Mouse (Mus musculus) hindbrain, postnatal 0 days (tissue): ENCODE measurements around the gene Sp7. TPM values are rescaled to one million over a fixed set of nuclear protein-coding genes. Genes with fewer than 3 reads are reported as not detected.

ENCODE experiments used
- ATAC-seq: fragments of 200-750 bp; cut with Nextera tagmentation; 2 replicates; pipeline ENCODE4 v1.8.0; 2017; ENCODE audit warnings: mild to moderate bottlenecking, moderate TSS enrichment, moderate library complexity
- DNase-seq: peaks from one replicate; pipeline ENCODE4 v3.0.0-alpha.2; 2015; ENCODE audit warnings: low spot score
- H3K27ac ChIP-seq: fragments of 300-500 bp; sonication (generic); 2 replicates; pipeline ENCODE4 v1.5.1; 2014; ENCODE audit warnings: mild to moderate bottlenecking
- H3K27me3 ChIP-seq: fragments of 300-500 bp; sonication (generic); 2 replicates; pipeline ENCODE4 v1.6.1; 2014; ENCODE audit warnings: low read length, mixed read lengths; ENCODE audit not compliant: insufficient read depth
- H3K36me3 ChIP-seq: fragments of 300-500 bp; sonication (generic); 2 replicates; pipeline ENCODE4 v1.6.1; 2014; ENCODE audit warnings: low read length, mixed read lengths; ENCODE audit not compliant: insufficient read depth
- H3K4me1 ChIP-seq: fragments of 300-500 bp; sonication (generic); 2 replicates; pipeline ENCODE4 v1.6.1; 2014; ENCODE audit warnings: antibody characterized with exemption, low read length, mixed read lengths; ENCODE audit not compliant: insufficient read depth
- H3K4me2 ChIP-seq: fragments of 300-500 bp; sonication (generic); 2 replicates; pipeline ENCODE4 v1.6.1; 2014; ENCODE audit warnings: low read depth, mild to moderate bottlenecking, low read length, moderate library complexity, mixed read lengths
- H3K4me3 ChIP-seq: fragments of 300-500 bp; sonication (generic); 2 replicates; pipeline ENCODE4 v1.5.1; 2014; ENCODE audit warnings: low read length
- H3K9ac ChIP-seq: fragments of 300-500 bp; sonication (generic); replicated peaks from 2 replicates; pipeline ENCODE4 v1.6.1; 2014; ENCODE audit warnings: mild to moderate bottlenecking, low read length, moderate library complexity, mixed read lengths
- H3K9me3 ChIP-seq: fragments of 300-500 bp; sonication (generic); 2 replicates; pipeline ENCODE4 v1.6.1; 2016; ENCODE audit warnings: low read length, mixed read lengths
- CTCF ChIP-seq: IDR thresholded peaks from 2 replicates; pipeline ENCODE4 v1.5.1; 2016; ENCODE audit warnings: antibody characterized with exemption, control low read depth, low read depth
- WGBS: fragments of 180-500 bp; shearing (Covaris S2); extraction: QIAGEN DNeasy Blood & Tissue Kit; methylation state at CpG from one replicate; pipeline ENCODE4 v1.1.7; 2014; 5-methylcytosine and 5-hydroxymethylcytosine counted together
- polyA plus RNA-seq: library from polyadenylated mRNA; unstranded; fragments of >200 nt; fragmentation: Nextera tagmentation; extraction: Ambion mirVana; gene quantifications from 2 replicates; pipeline ENCODE4 v1.2.1, GENCODE M21; 2015
- total RNA-seq: library from RNA; depleted of rRNA; stranded (reverse); fragments of >200 nt; gene quantifications from 2 replicates; pipeline ENCODE4 v1.2.3, GENCODE M21; 2014

The Sp7 gene
- total and polyA plus RNA-seq, 2 experiments from 2014 or later, result 0.31 to 0.38 TPM

DNA sequence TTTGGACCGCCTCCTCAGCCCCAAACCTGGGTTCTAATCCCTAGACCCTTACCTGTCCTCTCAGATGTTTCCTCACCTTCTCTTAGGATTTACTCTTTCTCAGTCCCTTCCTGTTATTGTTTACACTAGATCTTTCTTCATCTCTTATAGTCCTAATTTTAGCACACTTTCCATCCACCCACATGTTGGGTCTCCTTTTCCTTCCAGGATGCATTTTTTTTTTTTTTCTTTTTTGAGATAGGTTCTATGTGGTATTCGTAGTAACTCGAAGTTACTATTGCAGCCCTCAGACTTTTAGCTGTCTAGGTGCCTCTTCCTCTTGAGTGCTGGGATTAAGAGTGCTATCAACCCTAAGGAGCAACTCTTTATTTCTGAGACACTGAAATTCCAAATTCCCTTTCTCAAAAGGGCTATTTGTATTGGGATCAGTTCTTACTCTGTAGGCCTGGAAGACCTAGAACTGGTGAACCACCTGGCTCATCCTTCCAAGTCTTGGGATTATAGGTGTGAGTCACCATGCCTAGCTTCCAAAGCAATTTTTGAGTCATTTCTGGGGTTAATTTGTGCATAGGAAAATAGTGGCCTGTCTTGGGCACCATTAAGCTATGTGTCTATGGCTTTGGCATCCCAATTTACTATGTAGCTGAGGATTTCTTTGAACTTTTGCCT is 40.1 kb upstream of the Sp7 start:
- H3K9me3 ChIP-seq, result no peaks in the 10 kb centered on the region
- no peaks in the 10 kb centered on the region for H3K27me3 ChIP-seq
- peak overlapping the region; percentile 54 for H3K4me2 ChIP-seq
- H3K36me3 ChIP-seq, result peaks cover 23% of the 10 kb centered on the region
- WGBS, result 16% methylated on average over 3 of the region's 3 CpGs
- no peak for DNase-seq
- H3K4me3 ChIP-seq, result peak overlapping the region; percentile 83
- H3K27ac ChIP-seq, result peak overlapping the region; percentile 96
- ATAC-seq, result no peak
- H3K4me1 ChIP-seq, result peaks cover 8% of the 10 kb centered on the region; the same call in 1 of the 2 replicates
- TF ChIP-seq CTCF, result no peak
- H3K9ac ChIP-seq, result peak overlapping the region; percentile 91

DNA sequence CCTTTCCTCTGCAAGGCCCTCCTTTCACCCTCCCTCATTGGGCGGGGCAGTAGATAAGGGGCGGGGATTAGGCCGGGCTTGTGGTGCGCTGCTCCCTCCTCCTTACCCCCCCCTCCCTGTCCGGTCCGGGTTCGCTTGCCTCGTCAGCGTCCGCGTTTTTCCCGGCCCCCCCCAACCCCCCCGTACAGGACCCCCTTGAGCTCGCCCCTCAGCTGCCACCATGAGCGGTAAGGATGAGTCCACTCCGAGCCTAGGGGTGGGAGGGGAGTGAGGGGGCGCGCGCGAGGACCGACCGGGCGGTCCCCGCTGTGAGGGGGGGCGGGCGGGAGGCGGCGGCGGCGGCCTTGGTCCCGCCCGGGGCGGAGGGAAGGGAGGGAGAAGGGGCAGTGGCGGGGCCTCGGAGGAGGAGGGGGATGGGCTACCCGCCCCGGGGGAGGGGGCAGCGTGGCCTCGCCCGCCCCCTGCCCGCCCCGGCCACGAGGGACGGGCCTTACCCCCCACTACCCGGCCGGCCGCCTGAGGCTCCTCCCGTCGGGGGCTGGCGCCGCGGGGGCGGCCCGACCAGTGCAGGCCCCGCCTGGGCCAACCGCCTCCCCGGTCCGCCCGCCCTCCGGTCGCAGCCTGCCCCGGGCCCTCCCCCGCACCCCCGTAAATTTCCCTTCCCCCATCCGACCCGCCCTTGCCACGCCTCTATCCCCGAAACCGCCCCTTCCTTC is 39.4 kb upstream of the Sp7 start:
- Histone ChIP-seq H3K4me1 (peaks cover 8% of the 10 kb centered on the region; the same call in 1 of the 2 replicates), H3K4me3 (peak overlapping the region; percentile 83), H3K9me3 (no peaks in the 10 kb centered on the region), H3K36me3 (peaks cover 23% of the 10 kb centered on the region), H3K4me2 (peak overlapping the region; percentile 54), H3K27me3 (no peaks in the 10 kb centered on the region), H3K9ac (peak overlapping the region; percentile 91), H3K27ac (peak overlapping the region; percentile 96)
- DNase-seq, result peak; percentile 75
- no peak for TF ChIP-seq CTCF
- no peak for ATAC-seq
- 2% methylated on average over 32 of the region's 69 CpGs for WGBS

DNA sequence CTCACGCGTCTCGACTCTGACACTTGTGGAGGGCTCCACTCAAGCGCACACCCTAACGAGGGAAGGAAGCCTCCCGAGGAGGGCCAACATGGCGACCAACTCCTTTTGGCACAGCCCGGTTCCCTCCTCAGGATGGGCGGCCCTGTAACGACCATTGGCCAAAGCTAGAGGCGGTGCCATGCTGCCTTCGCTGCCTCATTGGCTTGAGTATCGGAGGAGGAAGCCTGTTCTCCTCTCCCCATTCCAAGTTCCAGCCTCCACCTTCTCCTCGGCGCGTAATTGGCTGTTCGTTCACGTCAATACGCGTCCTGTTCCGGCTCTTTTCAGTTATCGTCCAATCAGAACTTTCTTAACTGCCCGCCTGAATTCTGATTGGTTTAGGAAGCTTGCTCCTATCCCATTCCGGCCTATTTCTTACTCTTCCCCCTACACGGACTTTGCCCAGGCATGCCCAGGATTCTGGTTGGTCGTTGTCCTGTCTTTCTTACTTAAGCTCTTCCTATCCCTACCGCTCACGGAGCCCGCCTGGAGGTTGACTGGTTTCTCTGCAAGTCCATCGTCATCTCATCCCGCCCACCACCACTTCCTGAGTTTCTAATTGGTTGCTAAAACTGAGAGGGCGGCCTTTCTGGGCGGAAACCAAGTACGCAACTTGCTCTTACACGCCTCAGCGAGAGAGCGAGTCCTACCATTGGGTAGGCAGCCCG is 38.7 kb upstream of the Sp7 start, which contains the start of gene Sp1:
Sp1 (plus strand) TSS at position 655 of the 707 bp plus-strand sequence.
- Histone ChIP-seq H3K36me3 (peaks cover 23% of the 10 kb centered on the region), H3K27ac (peak within 1 kb of the TSS; percentile 100), H3K4me2 (peak within 1 kb of the TSS; percentile 56), H3K9me3 (no peaks in the 10 kb centered on the region), H3K4me1 (peaks cover 6% of the 10 kb centered on the region; the same call in 1 of the 2 replicates), H3K27me3 (no peaks in the 10 kb centered on the region), H3K9ac (peak within 1 kb of the TSS; percentile 91), H3K4me3 (peak within 1 kb of the TSS; percentile 83)
- peak; percentile 99 for ATAC-seq
- peak; percentile 30 for TF ChIP-seq CTCF
- WGBS, result under 1% methylated on average over 38 of the region's 38 CpGs
- peak; percentile 99 for DNase-seq

DNA sequence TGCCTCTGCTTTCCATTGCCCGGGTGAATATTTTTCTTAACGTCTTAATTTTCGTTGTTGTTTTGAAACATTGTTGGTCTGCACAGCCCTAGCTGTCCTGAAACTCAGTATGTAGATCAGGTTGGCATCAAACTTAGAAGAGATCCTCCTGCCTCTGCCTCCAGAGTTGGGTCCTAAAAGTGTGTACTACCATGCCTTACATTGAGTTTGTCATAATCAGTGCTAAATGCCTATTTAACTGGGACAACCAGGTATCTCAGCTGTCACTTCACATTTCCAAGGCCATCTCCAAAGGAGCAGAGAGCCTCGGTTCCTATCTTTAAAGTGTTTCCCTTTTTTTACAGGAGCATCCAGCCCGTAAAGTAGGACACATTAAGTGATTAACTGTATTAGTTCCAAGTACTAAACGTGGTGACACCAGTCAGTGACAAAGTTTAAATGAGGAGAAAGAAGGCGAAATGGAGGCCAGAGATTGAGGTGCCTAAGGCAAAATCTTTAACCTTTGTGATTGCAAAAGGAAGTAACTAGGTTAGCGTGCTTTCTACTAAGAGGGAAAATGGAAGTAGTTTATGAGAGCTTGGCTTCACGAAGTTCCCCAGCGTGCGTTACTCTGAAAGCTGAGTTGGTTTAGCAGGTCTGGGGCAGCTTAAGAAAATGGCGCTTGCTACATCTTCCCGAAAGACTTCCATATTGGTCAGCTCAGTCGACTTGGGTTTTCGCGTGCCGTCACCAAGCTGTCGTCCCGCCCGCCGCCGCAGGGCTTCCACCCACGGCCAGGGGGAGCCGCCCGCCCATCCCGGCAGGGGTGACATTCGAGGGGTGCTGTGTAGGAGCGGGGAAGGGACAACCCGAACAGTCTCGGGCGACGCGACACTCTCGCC is 37.9 kb upstream of the Sp7 start:
- DNase-seq (no peak), ATAC-seq (no peak)
- TF ChIP-seq CTCF, result peak; percentile 68
- Histone ChIP-seq H3K4me3 (peak overlapping the region; percentile 47), H3K36me3 (peaks cover 19% of the 10 kb centered on the region), H3K4me1 (peaks cover 4% of the 10 kb centered on the region; the same call in 1 of the 2 replicates), H3K9ac (peak overlapping the region; percentile 71), H3K4me2 (peak overlapping the region; percentile 56), H3K9me3 (no peaks in the 10 kb centered on the region), H3K27me3 (no peaks in the 10 kb centered on the region), H3K27ac (peak overlapping the region; percentile 100)
- WGBS, result 15% methylated on average over 34 of the region's 34 CpGs

DNA sequence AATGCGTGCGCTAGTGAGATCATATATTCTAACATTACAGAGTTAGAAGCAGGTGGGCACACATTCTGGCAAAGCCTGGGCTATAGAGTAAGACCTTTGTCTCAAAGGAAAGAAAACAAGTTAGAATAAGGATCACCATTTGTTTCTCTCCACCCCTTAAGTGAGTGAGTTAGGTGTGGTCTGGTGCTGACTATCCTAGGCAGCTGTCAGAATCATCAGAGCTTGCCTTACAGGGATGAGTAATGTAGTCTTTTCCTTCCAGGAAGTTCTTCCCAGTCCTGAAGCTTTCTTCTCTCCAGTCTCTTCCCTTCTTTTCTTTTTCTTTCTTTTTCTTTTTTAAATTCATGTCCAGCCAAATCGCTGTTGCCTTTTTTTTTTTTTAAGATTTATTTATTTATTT is 35.2 kb upstream of the Sp7 start:
- H3K27me3 ChIP-seq, result no peaks in the 10 kb centered on the region
- no peak for DNase-seq
- no peak overlapping the region for H3K9ac ChIP-seq
- no peaks in the 10 kb centered on the region for H3K9me3 ChIP-seq
- ATAC-seq, result no peak
- H3K4me2 ChIP-seq, result no peak overlapping the region
- WGBS, result 100% methylated on average over 3 of the region's 3 CpGs
- TF ChIP-seq CTCF, result no peak
- H3K4me1 ChIP-seq, result 0 out of 2 replicates have a peak, but pooled peaks cover 4% of the 10 kb centered on the region
- no peak overlapping the region for H3K4me3 ChIP-seq
- H3K27ac ChIP-seq, result no peak overlapping the region
- no peaks in the 10 kb centered on the region for H3K36me3 ChIP-seq

DNA sequence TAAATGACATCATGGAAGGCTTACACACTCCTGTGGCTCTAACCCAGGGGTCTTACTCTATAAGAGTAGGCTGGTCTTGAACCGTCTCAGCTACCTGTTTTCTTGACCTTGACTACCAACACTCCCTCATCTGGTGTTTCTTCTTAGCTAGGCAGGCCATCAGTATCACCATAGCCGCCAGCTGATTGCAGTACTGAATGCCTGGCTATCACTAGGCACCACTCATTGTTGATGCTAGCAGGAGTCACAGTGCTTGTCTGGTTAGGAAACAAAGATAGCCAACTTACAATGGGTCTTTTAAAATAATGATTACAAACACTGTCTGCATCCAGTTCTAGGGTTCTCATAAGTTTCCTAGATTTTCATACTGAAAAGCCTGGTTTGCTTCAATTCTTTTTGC is 34.3 kb upstream of the Sp7 start:
- 67% methylated on average over 2 of the region's 2 CpGs for WGBS

More for the DNA sequence above, 34.3 kb upstream of the Sp7 start:
- no peaks in the 10 kb centered on the region for H3K9me3 ChIP-seq
- no peaks in the 10 kb centered on the region for H3K36me3 ChIP-seq
- no peak overlapping the region for H3K9ac ChIP-seq
- H3K4me1 ChIP-seq, result 0 out of 2 replicates have a peak, but pooled peaks cover 4% of the 10 kb centered on the region
- H3K4me2 ChIP-seq, result no peak overlapping the region
- no peak overlapping the region for H3K4me3 ChIP-seq
- DNase-seq (no peak), ATAC-seq (no peak)
- H3K27ac ChIP-seq, result no peak overlapping the region
- no peaks in the 10 kb centered on the region for H3K27me3 ChIP-seq
- TF ChIP-seq CTCF, result no peak
